Mouse (Mus musculus) frontal cortex, adult (tissue): ENCODE measurements around the gene Zc3h7b.
"Not testable (repeated sequence)": the region's sequence is repeated elsewhere in the genome, so short reads cannot be mapped to it uniquely, and the experiment has no call there.

Experiments used
- ATAC-seq: cut with Nextera tagmentation; 2 replicates; pipeline ENCODE4 v1.9.2; 2017; ENCODE audit warnings: mild to moderate bottlenecking, moderate library complexity, mixed read lengths; ENCODE audit not compliant: low TSS enrichment

Gene Zc3h7b

DNA sequence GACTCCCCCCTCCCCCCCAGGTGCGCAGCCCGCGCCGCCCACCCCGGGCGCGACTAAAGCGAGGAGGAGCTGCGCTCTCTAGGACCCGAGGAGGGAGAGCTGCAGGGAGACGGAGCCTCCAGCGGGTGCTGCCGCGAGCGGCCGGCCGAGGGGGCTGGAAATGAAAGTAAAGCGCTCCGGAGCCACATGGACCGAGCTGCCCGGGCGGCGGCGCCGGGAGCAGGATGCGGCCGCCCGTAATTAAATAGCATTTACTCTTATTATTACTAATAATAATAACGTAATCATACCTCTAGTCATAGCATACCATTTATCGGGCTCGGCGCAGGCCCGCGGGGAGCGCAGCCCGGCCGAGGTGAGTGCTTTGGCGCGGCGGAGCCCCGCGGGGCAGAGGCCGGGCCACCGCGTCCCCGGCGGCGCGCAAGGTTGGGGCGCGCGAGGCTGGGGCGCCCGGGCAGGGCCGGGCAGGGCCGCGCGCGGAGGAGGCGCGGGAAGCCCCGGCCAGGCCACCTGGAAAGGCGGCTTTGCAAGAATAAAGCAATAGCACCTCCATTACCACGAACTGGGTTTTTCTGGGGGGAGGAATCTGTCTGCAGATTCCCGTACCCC is at the start of gene Zc3h7b, which contains the start of gene Rangap1:
Zc3h7b (plus strand) TSS at position 66 of the 609 bp plus-strand sequence.
Rangap1 (minus strand) TSS at position 539 of the 609 bp plus-strand sequence.
- peak; percentile 91 for ATAC-seq

DNA sequence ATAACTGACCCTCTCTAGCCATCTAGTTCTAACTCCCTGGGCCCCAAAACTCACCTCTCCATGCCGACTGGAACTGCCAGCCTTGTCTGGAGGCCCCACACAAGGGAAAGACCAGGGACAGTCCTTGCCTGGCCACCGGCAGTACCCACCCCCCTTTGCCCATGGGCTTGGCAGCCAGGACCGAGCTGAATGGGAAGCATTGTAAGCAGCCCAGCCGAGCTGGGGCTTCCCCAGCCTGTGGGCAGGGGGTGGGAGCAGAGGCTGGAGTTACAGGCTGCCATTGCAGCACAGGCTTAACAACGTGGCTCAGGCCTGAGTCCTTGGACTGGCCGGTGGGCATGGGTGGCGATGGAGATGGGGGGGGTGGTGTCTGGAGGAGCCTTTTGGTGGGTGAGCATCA is 47.7 kb upstream of the Zc3h7b start, which contains the start of gene Chadl:
Chadl (minus strand) TSS at position 113 of the 400 bp plus-strand sequence.
- ATAC-seq: no peak; the same call in 1 of the 2 replicates

- no peak for ATAC-seq
These were observed 47.0 kb upstream of the Zc3h7b start for GRCm38 (mm10) chr15:81697847-81698246.

DNA sequence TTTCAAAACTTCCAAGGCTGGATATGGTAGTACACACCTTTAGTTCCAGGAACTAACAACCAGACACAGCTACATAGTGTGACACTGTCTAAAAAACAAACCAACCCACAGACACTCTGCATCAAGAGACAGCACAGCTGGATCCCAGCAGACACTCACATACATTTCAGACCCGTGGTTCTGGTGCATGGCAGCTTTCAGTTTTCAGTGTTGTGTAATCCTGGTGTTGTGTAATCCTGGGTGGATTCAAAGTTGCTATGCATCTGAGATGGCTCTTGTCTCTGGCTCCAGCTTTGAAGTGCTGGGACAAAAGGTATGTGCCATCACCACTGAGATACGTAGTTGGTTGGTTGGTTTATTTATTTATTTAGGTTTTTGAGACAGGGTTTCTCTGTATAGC is 46.3 kb upstream of the Zc3h7b start:
- no peak for ATAC-seq

GRCm38 (mm10) chr15:81700161-81700560 is 44.7 kb upstream of the Zc3h7b start:
- ATAC-seq: no peak

DNA sequence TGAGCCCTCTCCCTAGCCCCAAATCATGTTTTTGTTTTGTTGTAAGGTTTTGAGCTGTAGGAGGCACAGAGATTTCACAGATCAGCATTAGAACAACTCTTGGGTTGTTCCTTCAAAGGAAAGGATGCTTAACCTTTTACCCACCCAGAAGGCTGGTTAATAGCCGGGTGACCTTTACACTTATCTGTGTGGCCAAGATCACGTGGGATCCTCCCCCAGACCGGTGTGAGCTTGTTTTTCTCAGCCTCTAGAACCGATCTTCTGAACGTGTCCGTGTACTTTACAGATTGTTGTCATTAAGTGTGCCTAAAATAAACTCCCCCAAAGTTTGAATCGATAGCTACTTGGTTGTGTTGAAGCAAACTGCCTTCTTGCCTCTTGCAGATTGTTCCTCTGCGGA is 44.3 kb upstream of the Zc3h7b start:
- ATAC-seq: no peak

DNA sequence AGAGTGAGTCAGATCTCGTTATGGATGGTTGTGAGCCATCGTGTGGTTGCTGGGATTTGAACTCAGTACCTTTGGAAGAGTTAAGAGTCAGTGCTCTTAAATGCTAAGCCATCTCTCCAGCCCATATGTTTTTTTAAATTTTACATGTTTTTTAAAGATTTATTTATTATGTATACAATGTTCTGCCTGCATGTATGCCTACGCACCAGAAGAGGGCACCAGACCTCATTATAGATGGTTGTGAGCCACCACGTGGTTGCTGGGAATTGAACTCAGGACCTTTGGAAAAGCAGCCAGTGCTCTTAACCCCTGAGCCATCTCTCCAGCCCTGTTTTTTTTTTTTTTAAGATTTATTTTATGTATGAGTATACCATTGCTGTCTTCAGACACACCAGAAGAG is 43.5 kb upstream of the Zc3h7b start:
- ATAC-seq: not testable (repeated sequence)

- no peak for ATAC-seq
These were observed 42.4 kb upstream of the Zc3h7b start for GRCm38 (mm10) chr15:81702306-81703093.

GRCm38 (mm10) chr15:81703094-81703489 is 41.8 kb upstream of the Zc3h7b start:
- no peak for ATAC-seq

DNA sequence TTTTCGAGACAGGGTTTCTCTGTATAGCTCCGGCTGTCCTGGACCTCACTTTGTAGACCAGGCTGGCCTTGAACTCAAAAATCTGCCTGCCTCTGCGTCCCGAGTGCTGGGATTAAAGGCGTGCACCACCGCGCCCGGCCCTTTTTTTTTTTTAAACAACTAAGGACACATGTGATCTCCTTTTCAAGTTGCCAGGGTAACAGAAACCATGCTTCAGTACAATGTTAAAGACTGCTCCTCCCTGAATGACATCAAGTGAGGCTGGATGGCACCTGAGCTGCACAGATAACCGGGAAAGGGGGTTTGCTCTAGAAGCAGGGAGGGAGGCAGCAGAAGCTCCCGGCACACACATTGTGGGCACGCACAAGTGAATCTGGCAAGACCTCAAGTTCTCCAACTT is 35.9 kb upstream of the Zc3h7b start:
- no peak for ATAC-seq

- no peak for ATAC-seq
These were observed 35.2 kb upstream of the Zc3h7b start for GRCm38 (mm10) chr15:81709686-81710085.

GRCm38 (mm10) chr15:81710801-81711200 is 34.1 kb upstream of the Zc3h7b start:
- ATAC-seq: no peak

GRCm38 (mm10) chr15:81713742-81714141 is 31.1 kb upstream of the Zc3h7b start:
- ATAC-seq: peak; percentile 66

DNA sequence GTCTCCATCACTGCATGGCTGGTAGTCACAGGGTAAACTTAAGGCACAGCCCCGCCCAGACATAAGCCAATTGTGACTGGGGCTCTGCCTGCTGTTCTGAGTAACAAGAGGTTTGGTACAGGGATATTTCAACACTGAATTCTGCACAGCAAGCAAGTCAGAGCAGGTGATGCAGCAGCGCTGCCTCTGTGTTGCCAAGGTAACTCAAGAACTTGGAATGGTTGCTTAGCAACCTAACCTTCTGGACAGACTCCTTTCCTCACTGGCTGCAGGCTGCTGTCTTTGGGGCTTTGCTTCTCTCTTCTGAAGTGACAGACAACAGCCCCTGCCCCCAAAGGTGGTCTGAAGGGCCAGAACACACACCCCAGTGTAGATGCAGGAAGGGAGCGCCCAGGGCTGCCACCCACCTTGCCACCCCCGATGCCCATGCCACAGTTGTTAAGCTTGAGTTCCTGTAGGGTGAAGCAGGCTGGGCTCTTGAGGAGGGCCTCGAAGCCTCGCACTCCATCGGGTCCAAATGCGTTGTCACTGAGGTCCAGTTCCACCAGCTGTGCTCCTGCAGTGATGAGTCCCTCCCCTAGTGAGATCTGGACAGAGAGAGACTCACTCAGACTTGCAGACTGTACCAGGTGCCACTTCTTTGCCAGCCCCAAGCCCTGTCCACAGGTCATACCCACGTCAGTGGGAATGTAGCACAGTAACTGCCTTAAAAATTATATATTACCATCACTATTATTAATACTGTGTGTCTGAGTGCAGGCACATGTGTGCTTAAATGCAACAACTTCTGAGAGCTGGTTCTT is 26.3 kb upstream of the Zc3h7b start:
- peak; percentile 76 for ATAC-seq

- ATAC-seq: no peak
These were observed 25.7 kb upstream of the Zc3h7b start for GRCm38 (mm10) chr15:81719139-81719531.

GRCm38 (mm10) chr15:81722361-81722760 is 22.5 kb upstream of the Zc3h7b start:
- ATAC-seq: no peak

DNA sequence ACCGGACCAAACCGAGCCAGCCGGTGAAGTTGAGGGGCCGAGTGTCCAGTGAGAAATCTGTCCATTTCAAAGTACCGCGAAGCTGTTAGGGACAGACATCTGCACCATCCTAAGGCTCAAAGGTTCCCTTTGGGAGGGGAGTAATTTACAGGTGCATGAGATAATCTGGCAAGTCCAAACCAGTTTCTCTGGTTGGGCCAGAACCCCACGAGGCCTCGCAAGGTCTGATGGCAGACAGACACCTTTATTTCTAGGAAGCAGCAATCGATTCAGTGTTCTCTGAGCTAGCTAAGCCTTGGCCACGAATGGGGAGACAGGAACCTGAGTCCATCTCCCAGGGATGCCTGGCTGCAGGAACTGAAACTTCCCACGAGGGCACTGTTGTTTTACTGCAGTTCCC is 21.2 kb upstream of the Zc3h7b start:
- no peak for ATAC-seq

GRCm38 (mm10) chr15:81725965-81726364 is 18.9 kb upstream of the Zc3h7b start:
- no peak for ATAC-seq

- peak; percentile 62 for ATAC-seq
These were observed 15.5 kb upstream of the Zc3h7b start for GRCm38 (mm10) chr15:81729241-81729791.

GRCm38 (mm10) chr15:81729792-81730635 is 14.8 kb upstream of the Zc3h7b start:
- ATAC-seq: peak; percentile 96

- ATAC-seq: no peak
These were observed 9.8 kb upstream of the Zc3h7b start for GRCm38 (mm10) chr15:81735075-81735474.
